Mouse (Mus musculus) hindbrain, embryonic 16.5 days (tissue): Measurements from ENCODE around the gene Castor1. TPM values are rescaled to one million over a fixed set of nuclear protein-coding genes. Genes with fewer than 3 reads are reported as not detected.

Experiments used
- ATAC-seq: fragments of 200-750 bp; cut with Nextera tagmentation; 2 replicates; pipeline ENCODE4 v1.8.0; 2017; ENCODE audit warnings: moderate TSS enrichment, moderate library complexity
- H3K27ac ChIP-seq: fragments of 300-500 bp; sonication (generic); 2 replicates; pipeline ENCODE4 v1.5.1; 2014; ENCODE audit warnings: low read depth, mild to moderate bottlenecking, control low read depth, low read length, moderate library complexity
- H3K27me3 ChIP-seq: fragments of 300-500 bp; sonication (generic); replicated peaks from 2 replicates; pipeline ENCODE4 v1.6.1; 2014; ENCODE audit warnings: low read length; ENCODE audit not compliant: control insufficient read depth, insufficient read depth
- H3K36me3 ChIP-seq: fragments of 300-500 bp; sonication (generic); 2 replicates; pipeline ENCODE4 v1.6.1; 2014; ENCODE audit warnings: mild to moderate bottlenecking, low read length, moderate library complexity, mixed read lengths; ENCODE audit not compliant: control insufficient read depth, insufficient read depth
- H3K4me1 ChIP-seq: fragments of 300-500 bp; sonication (generic); 2 replicates; pipeline ENCODE4 v1.6.1; 2014; ENCODE audit warnings: low read depth, low read length; ENCODE audit not compliant: control insufficient read depth, insufficient read depth
- H3K4me2 ChIP-seq: fragments of 300-500 bp; sonication (generic); 2 replicates; pipeline ENCODE4 v1.6.1; 2014; ENCODE audit warnings: mild to moderate bottlenecking, low read length, control low read depth, moderate library complexity
- H3K4me3 ChIP-seq: fragments of 300-500 bp; sonication (generic); 2 replicates; pipeline ENCODE4 v1.5.1; 2014; ENCODE audit warnings: mild to moderate bottlenecking, low read length, control low read depth, moderate library complexity
- H3K9ac ChIP-seq: fragments of 300-500 bp; sonication (generic); 2 replicates; pipeline ENCODE4 v1.6.1; 2014; ENCODE audit warnings: low read depth, mild to moderate bottlenecking, control low read depth, low read length, moderate library complexity
- H3K9me3 ChIP-seq: fragments of 300-500 bp; sonication (generic); 2 replicates; pipeline ENCODE4 v1.6.1; 2014; ENCODE audit warnings: mild to moderate bottlenecking, low read length, moderate library complexity; ENCODE audit not compliant: control insufficient read depth
- WGBS: fragments of 180-500 bp; shearing (Covaris S2); extraction: QIAGEN DNeasy Blood & Tissue Kit; methylation state at CpG from one replicate; pipeline ENCODE4 v1.1.7; 2014; 5-methylcytosine and 5-hydroxymethylcytosine counted together
- polyA plus RNA-seq: library from polyadenylated mRNA; unstranded; fragments of >200 nt; fragmentation: Nextera tagmentation; extraction: Ambion mirVana; gene quantifications from 2 replicates; pipeline ENCODE4 v1.2.1, GENCODE M21; 2015

Castor1 gene
- polyA plus RNA-seq, 1 experiment from 2014 or later = 7.4 TPM

GRCm38 (mm10) chr11:4271544-4271943 is 53.5 kb downstream of the Castor1 start:
- Histone ChIP-seq H3K4me3 (no peak overlapping the region), H3K9ac (no peak overlapping the region; the same call in 1 of the 2 replicates), H3K27me3 (peaks cover 13% of the 10 kb centered on the region), H3K9me3 (no peaks in the 10 kb centered on the region), H3K27ac (no peak overlapping the region), H3K36me3 (no peaks in the 10 kb centered on the region), H3K4me2 (no peak overlapping the region), H3K4me1 (peaks cover 8% of the 10 kb centered on the region)
- ATAC-seq = no peak
- WGBS = 69% methylated on average over 11 of the region's 11 CpGs

Other genes starting within 250 kb of the Castor1 start
- not detected in 2 replicates for gene 4930556J24Rik, start 241.4 kb upstream of the Castor1 start, polyA plus RNA-seq
- gene Gal3st1, start 234.6 kb upstream of the Castor1 start, polyA plus RNA-seq = 11.3 and 11.6 TPM in 2 replicates
- not detected in 2 replicates for gene Sec14l4, start 186.8 kb upstream of the Castor1 start, polyA plus RNA-seq
- 0.76 and 1.2 TPM in 2 replicates for gene Sec14l3, start 153.4 kb upstream of the Castor1 start, polyA plus RNA-seq
- 14.6 and 15.7 TPM in 2 replicates for gene Mtfp1, start 122.8 kb upstream of the Castor1 start, polyA plus RNA-seq
- 6.6 and 7.0 TPM in 2 replicates for gene Sec14l2, start 94.8 kb upstream of the Castor1 start, polyA plus RNA-seq
- 50.0 and 52.4 TPM in 2 replicates for gene Rnf215, start 83.0 kb upstream of the Castor1 start, polyA plus RNA-seq
- gene Ccdc157, start 57.9 kb upstream of the Castor1 start, polyA plus RNA-seq = 9.1 and 10.9 TPM in 2 replicates
- gene Sf3a1, start 57.9 kb upstream of the Castor1 start, polyA plus RNA-seq = 38.7 and 52.4 TPM in 2 replicates
- 37.6 and 41.0 TPM in 2 replicates for gene Tbc1d10a, start 31.4 kb upstream of the Castor1 start, polyA plus RNA-seq
- not detected in 2 replicates for gene Osm, start 18.2 kb downstream of the Castor1 start, polyA plus RNA-seq
- 0.05 TPM in 1 of 2 replicates, not detected in the other for gene Lif, start 39.3 kb downstream of the Castor1 start, polyA plus RNA-seq
- gene Hormad2, start 222.9 kb downstream of the Castor1 start, polyA plus RNA-seq = 0.48 TPM in 1 of 2 replicates, not detected in the other